Mouse (Mus musculus) intestine, embryonic 16.5 days (tissue): ENCODE measurements at regions not wholly inside any gene's neighbourhood (a gene's known extent, or its start where the extent isn't known, plus 50 kb on each side); places are given as distances from the start of the nearest gene placed in this dataset.

ENCODE experiments used
- ATAC-seq: fragments of 200-750 bp; cut with Nextera tagmentation; 2 replicates; pipeline ENCODE4 v1.8.0; 2017; ENCODE audit warnings: moderate TSS enrichment, moderate library complexity
- H3K27ac ChIP-seq: fragments of 300-500 bp; sonication (generic); 2 replicates; pipeline ENCODE4 v1.5.1; 2014; ENCODE audit warnings: mild to moderate bottlenecking, low read length
- H3K27me3 ChIP-seq: fragments of 300-500 bp; sonication (generic); replicated peaks from 2 replicates; pipeline ENCODE4 v1.6.1; 2014; ENCODE audit warnings: low read length, control low read depth, mixed read lengths; ENCODE audit not compliant: control insufficient read depth, insufficient read depth
- H3K36me3 ChIP-seq: fragments of 300-500 bp; sonication (generic); 2 replicates; pipeline ENCODE4 v1.6.1; 2014; ENCODE audit warnings: low read length, control low read depth; ENCODE audit not compliant: control insufficient read depth, insufficient read depth
- H3K4me1 ChIP-seq: fragments of 300-500 bp; sonication (generic); 2 replicates; pipeline ENCODE4 v1.6.1; 2014; ENCODE audit warnings: low read length, control low read depth, mixed read lengths; ENCODE audit not compliant: control insufficient read depth, insufficient read depth
- H3K4me2 ChIP-seq: fragments of 300-500 bp; sonication (generic); 2 replicates; pipeline ENCODE4 v1.6.1; 2014; ENCODE audit warnings: low read depth, low read length, control low read depth
- H3K4me3 ChIP-seq: fragments of 300-500 bp; sonication (generic); 2 replicates; pipeline ENCODE4 v1.5.1; 2014; ENCODE audit warnings: mild to moderate bottlenecking, low read length
- H3K9ac ChIP-seq: fragments of 300-500 bp; sonication (generic); 2 replicates; pipeline ENCODE4 v1.6.1; 2014; ENCODE audit warnings: low read depth, low read length
- H3K9me3 ChIP-seq: fragments of 300-500 bp; sonication (generic); 2 replicates; pipeline ENCODE4 v1.6.1; 2016; ENCODE audit warnings: low read length, control low read depth; ENCODE audit not compliant: control insufficient read depth
- WGBS: fragments of 180-500 bp; shearing (Covaris S2); extraction: QIAGEN DNeasy Blood & Tissue Kit; methylation state at CpG from one replicate; pipeline ENCODE4 v1.1.7; 2014; 5-methylcytosine and 5-hydroxymethylcytosine counted together

- 65% methylated on average over 11 of the region's 11 CpGs for WGBS
- Histone ChIP-seq H3K4me2 (no peak overlapping the region), H3K4me3 (no peak overlapping the region), H3K27ac (no peak overlapping the region), H3K27me3 (no peaks in the 10 kb centered on the region), H3K36me3 (no peaks in the 10 kb centered on the region), H3K9ac (no peak overlapping the region), H3K4me1 (no peaks in the 10 kb centered on the region), H3K9me3 (no peaks in the 10 kb centered on the region)
- no peak for ATAC-seq
These were observed 192.4 kb upstream of the Tmem45b start for GRCm38 (mm10) chr9:31656676-31657075.

GRCm38 (mm10) chr9:31654747-31655146 is 190.5 kb upstream of the Tmem45b start:
- Histone ChIP-seq H3K4me2 (peak overlapping the region; percentile 13), H3K27ac (0 out of 2 replicates have a peak overlapping the region, but pooled peaks have one; percentile 11), H3K4me1 (no peaks in the 10 kb centered on the region), H3K9me3 (no peaks in the 10 kb centered on the region), H3K9ac (no peak overlapping the region), H3K27me3 (no peaks in the 10 kb centered on the region), H3K36me3 (no peaks in the 10 kb centered on the region), H3K4me3 (no peak overlapping the region)
- peak; percentile 32; the same call in 1 of the 2 replicates for ATAC-seq
- 80% methylated on average over 6 of the region's 6 CpGs for WGBS

- peak overlapping the region; percentile 13 for H3K4me2 ChIP-seq
- peak; percentile 90 for ATAC-seq
- 0 out of 2 replicates have a peak overlapping the region, but pooled peaks have one; percentile 11 for H3K27ac ChIP-seq
- no peaks in the 10 kb centered on the region for H3K9me3 ChIP-seq
- no peaks in the 10 kb centered on the region for H3K27me3 ChIP-seq
- H3K36me3 ChIP-seq: no peaks in the 10 kb centered on the region
- WGBS: 57% methylated on average over 7 of the region's 7 CpGs
- H3K9ac ChIP-seq: no peak overlapping the region
- no peak overlapping the region for H3K4me3 ChIP-seq
- no peaks in the 10 kb centered on the region for H3K4me1 ChIP-seq
These were observed 190.0 kb upstream of the Tmem45b start for GRCm38 (mm10) chr9:31654213-31654612.

GRCm38 (mm10) chr9:31653788-31654187 is 189.5 kb upstream of the Tmem45b start:
- 66% methylated on average over 3 of the region's 3 CpGs for WGBS
- Histone ChIP-seq H3K27me3 (no peaks in the 10 kb centered on the region), H3K4me3 (no peak overlapping the region), H3K27ac (no peak overlapping the region), H3K9me3 (no peaks in the 10 kb centered on the region), H3K4me2 (no peak overlapping the region), H3K9ac (no peak overlapping the region), H3K36me3 (no peaks in the 10 kb centered on the region), H3K4me1 (no peaks in the 10 kb centered on the region)
- peak; percentile 65 for ATAC-seq

GRCm38 (mm10) chr9:31650362-31651130 is 186.3 kb upstream of the Tmem45b start:
- Histone ChIP-seq H3K4me3 (no peak overlapping the region), H3K27ac (no peak overlapping the region), H3K27me3 (no peaks in the 10 kb centered on the region), H3K9ac (no peak overlapping the region), H3K4me2 (no peak overlapping the region), H3K9me3 (no peaks in the 10 kb centered on the region), H3K36me3 (no peaks in the 10 kb centered on the region), H3K4me1 (no peaks in the 10 kb centered on the region)
- ATAC-seq: no peak
- 56% methylated on average over 10 of the region's 10 CpGs for WGBS

GRCm38 (mm10) chr9:31649073-31649472 is 184.8 kb upstream of the Tmem45b start:
- Histone ChIP-seq H3K36me3 (no peaks in the 10 kb centered on the region), H3K9me3 (no peaks in the 10 kb centered on the region), H3K27me3 (no peaks in the 10 kb centered on the region), H3K9ac (no peak overlapping the region), H3K4me1 (no peaks in the 10 kb centered on the region), H3K27ac (no peak overlapping the region), H3K4me3 (no peak overlapping the region), H3K4me2 (no peak overlapping the region)
- 94% methylated on average over 5 of the region's 5 CpGs for WGBS
- ATAC-seq: no peak

- H3K9ac ChIP-seq: no peak overlapping the region
- no peaks in the 10 kb centered on the region for H3K27me3 ChIP-seq
- H3K36me3 ChIP-seq: no peaks in the 10 kb centered on the region
- no peak overlapping the region for H3K4me3 ChIP-seq
- 82% methylated on average over 9 of the region's 9 CpGs for WGBS
- H3K27ac ChIP-seq: no peak overlapping the region
- H3K9me3 ChIP-seq: no peaks in the 10 kb centered on the region
- no peak for ATAC-seq
- no peak overlapping the region for H3K4me2 ChIP-seq
- H3K4me1 ChIP-seq: no peaks in the 10 kb centered on the region
These were observed 184.3 kb upstream of the Tmem45b start for GRCm38 (mm10) chr9:31648551-31648950.

- no peak for ATAC-seq
These were observed 180.9 kb upstream of the Tmem45b start for GRCm38 (mm10) chr9:31645114-31645513.

GRCm38 (mm10) chr9:31644106-31644505 is 179.8 kb upstream of the Tmem45b start:
- no peak overlapping the region for H3K4me3 ChIP-seq
- H3K4me1 ChIP-seq: no peaks in the 10 kb centered on the region
- H3K9me3 ChIP-seq: no peaks in the 10 kb centered on the region
- H3K9ac ChIP-seq: no peak overlapping the region
- H3K4me2 ChIP-seq: no peak overlapping the region
- H3K27me3 ChIP-seq: no peaks in the 10 kb centered on the region
- no peak overlapping the region for H3K27ac ChIP-seq
- WGBS: 77% methylated on average over 3 of the region's 3 CpGs
- no peaks in the 10 kb centered on the region for H3K36me3 ChIP-seq
- no peak for ATAC-seq

More at GRCm38 (mm10) chr9:31645114-31645513, 180.9 kb upstream of the Tmem45b start:
- H3K4me3 ChIP-seq: no peak overlapping the region
- H3K9me3 ChIP-seq: no peaks in the 10 kb centered on the region
- 84% methylated on average over 7 of the region's 7 CpGs for WGBS
- H3K27me3 ChIP-seq: no peaks in the 10 kb centered on the region
- no peak overlapping the region for H3K4me2 ChIP-seq
- no peak overlapping the region for H3K9ac ChIP-seq
- no peak overlapping the region for H3K27ac ChIP-seq
- no peaks in the 10 kb centered on the region for H3K4me1 ChIP-seq
- H3K36me3 ChIP-seq: no peaks in the 10 kb centered on the region

GRCm38 (mm10) chr9:31642169-31642568 is 177.9 kb upstream of the Tmem45b start:
- H3K9me3 ChIP-seq: no peaks in the 10 kb centered on the region
- H3K9ac ChIP-seq: no peak overlapping the region
- H3K4me2 ChIP-seq: no peak overlapping the region
- 73% methylated on average over 4 of the region's 4 CpGs for WGBS
- no peak for ATAC-seq
- H3K4me3 ChIP-seq: no peak overlapping the region
- H3K27me3 ChIP-seq: no peaks in the 10 kb centered on the region
- H3K4me1 ChIP-seq: no peaks in the 10 kb centered on the region
- no peak overlapping the region for H3K27ac ChIP-seq
- H3K36me3 ChIP-seq: no peaks in the 10 kb centered on the region
